Mouse (Mus musculus) neural tube, embryonic 14.5 days (tissue): ENCODE data around the gene Gm14548. TPM values are rescaled to one million over a fixed set of nuclear protein-coding genes. Genes with fewer than 3 reads are reported as not detected.
"Not testable (repeated sequence)": the region's sequence is repeated elsewhere in the genome, so short reads cannot be mapped to it uniquely, and the experiment has no call there.

ENCODE experiments used
- ATAC-seq: fragments of 200-750 bp; cut with Nextera tagmentation; 2 replicates; pipeline ENCODE4 v1.8.0; 2017; ENCODE audit warnings: low read depth, mild to moderate bottlenecking, moderate TSS enrichment, moderate library complexity
- H3K27ac ChIP-seq: fragments of 300-500 bp; sonication (generic); 2 replicates; pipeline ENCODE4 v1.5.1; 2014; ENCODE audit warnings: low read depth, mild to moderate bottlenecking, control low read depth, low read length, moderate library complexity, mixed read lengths
- H3K27me3 ChIP-seq: fragments of 300-500 bp; sonication (generic); 2 replicates; pipeline ENCODE4 v1.6.1; 2014; ENCODE audit warnings: low read length; ENCODE audit not compliant: control insufficient read depth, insufficient read depth
- H3K36me3 ChIP-seq: fragments of 300-500 bp; sonication (generic); 2 replicates; pipeline ENCODE4 v1.6.1; 2014; ENCODE audit warnings: low read length, mixed read lengths; ENCODE audit not compliant: control insufficient read depth, insufficient read depth
- H3K4me1 ChIP-seq: fragments of 300-500 bp; sonication (generic); 2 replicates; pipeline ENCODE4 v1.6.1; 2014; ENCODE audit warnings: low read length; ENCODE audit not compliant: control insufficient read depth, insufficient read depth
- H3K4me2 ChIP-seq: fragments of 300-500 bp; sonication (generic); 2 replicates; pipeline ENCODE4 v1.6.1; 2014; ENCODE audit warnings: mild to moderate bottlenecking, low read depth, low read length, control low read depth
- H3K4me3 ChIP-seq: fragments of 300-500 bp; sonication (generic); 2 replicates; pipeline ENCODE4 v1.5.1; 2014; ENCODE audit warnings: low read depth, low read length, control low read depth, mixed read lengths
- H3K9ac ChIP-seq: fragments of 300-500 bp; sonication (generic); replicated peaks from 2 replicates; pipeline ENCODE4 v1.6.1; 2014; ENCODE audit warnings: low read depth, mild to moderate bottlenecking, control low read depth, low read length, mixed read lengths
- H3K9me3 ChIP-seq: fragments of 300-500 bp; sonication (generic); 2 replicates; pipeline ENCODE4 v1.6.1; 2016; ENCODE audit warnings: low read length; ENCODE audit not compliant: control insufficient read depth
- WGBS: fragments of 180-500 bp; shearing (Covaris S2); extraction: QIAGEN DNeasy Blood & Tissue Kit; methylation state at CpG from one replicate; pipeline ENCODE4 v1.1.7; 2014; 5-methylcytosine and 5-hydroxymethylcytosine counted together
- polyA plus RNA-seq: library from polyadenylated mRNA; unstranded; fragments of >200 nt; fragmentation: Nextera tagmentation; extraction: Ambion mirVana; gene quantifications from 2 replicates; pipeline ENCODE4 v1.2.1, GENCODE M21; 2014

Gene Gm14548
- polyA plus RNA-seq, 1 experiment from 2014 or later: not detected

DNA sequence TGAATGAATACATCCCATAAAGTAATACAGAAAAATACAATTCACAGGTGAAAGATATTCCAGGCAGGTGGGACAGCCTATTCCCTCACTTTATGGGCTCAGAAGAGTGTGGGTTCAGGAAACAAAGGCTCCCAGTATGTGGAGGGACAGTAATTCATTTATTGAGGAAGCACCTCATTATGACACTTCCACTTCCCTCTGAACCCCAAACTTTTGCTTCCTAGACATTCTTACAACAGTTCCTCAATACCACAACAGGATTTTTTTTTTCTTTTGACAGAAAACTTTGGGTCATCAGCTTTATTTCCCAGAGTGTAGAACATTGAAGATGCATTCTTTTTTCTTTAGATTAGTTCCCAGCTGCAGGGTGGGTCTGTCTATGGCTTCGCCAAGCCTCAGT, 60.1 kb downstream of the Gm14548 start:
- not testable (repeated sequence) for H3K27me3 ChIP-seq, H3K4me3 ChIP-seq, H3K9ac ChIP-seq, H3K4me1 ChIP-seq, H3K27ac ChIP-seq, H3K36me3 ChIP-seq, ATAC-seq, H3K9me3 ChIP-seq, H3K4me2 ChIP-seq
- no CpG with 5 or more reads among the region's 1 CpGs for WGBS

Other genes with a start within 250 kb of the Gm14548 start
- gene Leng1, start 232.3 kb downstream of the Gm14548 start, polyA plus RNA-seq: 11.0 and 11.8 TPM in 2 replicates
- 4.1 and 6.2 TPM in 2 replicates for gene Tmc4, start 220.6 kb downstream of the Gm14548 start, polyA plus RNA-seq
- gene Tsen34, start 205.3 kb downstream of the Gm14548 start, polyA plus RNA-seq: 255 and 265 TPM in 2 replicates
- gene Mboat7, start 204.6 kb downstream of the Gm14548 start, polyA plus RNA-seq: 74.9 and 76.4 TPM in 2 replicates
- 703 and 810 TPM in 2 replicates for gene Rps9, start 194.1 kb downstream of the Gm14548 start, polyA plus RNA-seq
- gene Pirb, start 177.7 kb downstream of the Gm14548 start, polyA plus RNA-seq: 0.12 and 0.35 TPM in 2 replicates
- gene Gm15448, start 72.4 kb downstream of the Gm14548 start, polyA plus RNA-seq: not detected in 2 replicates
- gene Pira2, start 53.1 kb downstream of the Gm14548 start, polyA plus RNA-seq: not detected in 2 replicates
- not detected in 2 replicates for gene Lilra6, start 17.4 kb upstream of the Gm14548 start, polyA plus RNA-seq
- 2.6 and 3.2 TPM in 2 replicates for gene Lair1, start 165.1 kb upstream of the Gm14548 start, polyA plus RNA-seq
- gene Ttyh1, start 221.3 kb upstream of the Gm14548 start, polyA plus RNA-seq: 149 and 151 TPM in 2 replicates
- 62.4 and 68.1 TPM in 2 replicates for gene Leng8, start 238.9 kb upstream of the Gm14548 start, polyA plus RNA-seq